Mouse (Mus musculus): Measurements from ENCODE around the gene Fscn3.

DNA sequence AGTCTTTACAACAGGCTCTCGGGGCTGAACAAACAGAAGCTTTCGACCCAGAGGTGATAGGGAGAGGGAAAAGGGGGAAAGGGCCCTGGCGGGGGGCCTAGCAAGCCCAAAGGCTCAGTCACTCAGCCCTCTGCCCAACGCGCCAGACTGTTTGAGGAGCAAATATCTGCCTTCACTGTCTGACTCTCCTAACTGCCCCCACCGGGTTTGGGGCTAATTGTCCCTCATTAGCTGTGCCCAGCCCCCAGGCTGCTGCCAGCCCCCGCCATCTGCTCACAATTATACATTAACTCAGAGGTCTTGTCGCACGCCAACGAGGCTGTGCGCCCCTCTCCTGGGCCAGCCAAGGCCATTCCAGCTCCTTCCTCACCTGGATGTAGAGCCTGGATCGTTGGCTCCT, 23.4 kb downstream of the Fscn3 start:
- TF ChIP-seq GATA1 (IDR thresholded peaks at IDR 0.05; ENCODE audit: borderline replicate concordance, low read length) (no peak), FLI1 (IDR thresholded peaks at IDR 0.05; ENCODE audit: low read length) (no peak)

All from megakaryocyte, embryonic 14.5 days (primary cell).